Mouse (Mus musculus): Measurements from ENCODE around the gene Kirrel3.

The Kirrel3 gene

GRCm38 (mm10) chr9:34485759-34486431 is at the start of gene Kirrel3:
Kirrel3 (plus strand) TSS chr9:34485894.
- DNase-seq (ENCODE audit: low spot score in 2 of 2) = peak; percentile 61 to 81

- DNase-seq (ENCODE audit: low spot score in 2 of 2) = no peak
Observed at GRCm38 (mm10) chr9:34440721-34441120, 45.0 kb upstream of the Kirrel3 start.

GRCm38 (mm10) chr9:34443950-34444349 is 41.7 kb upstream of the Kirrel3 start:
- DNase-seq (ENCODE audit: low spot score in 2 of 2) = no peak

- no peak for DNase-seq (ENCODE audit: low spot score in 2 of 2)
Observed at GRCm38 (mm10) chr9:34446497-34447350, 39.0 kb upstream of the Kirrel3 start.

- no peak for DNase-seq (ENCODE audit: low spot score in 2 of 2)
Observed at GRCm38 (mm10) chr9:34447736-34448135, 38.0 kb upstream of the Kirrel3 start.

- no peak for DNase-seq (ENCODE audit: low spot score in 2 of 2)
Observed at GRCm38 (mm10) chr9:34448467-34448866, 37.2 kb upstream of the Kirrel3 start.

DNA sequence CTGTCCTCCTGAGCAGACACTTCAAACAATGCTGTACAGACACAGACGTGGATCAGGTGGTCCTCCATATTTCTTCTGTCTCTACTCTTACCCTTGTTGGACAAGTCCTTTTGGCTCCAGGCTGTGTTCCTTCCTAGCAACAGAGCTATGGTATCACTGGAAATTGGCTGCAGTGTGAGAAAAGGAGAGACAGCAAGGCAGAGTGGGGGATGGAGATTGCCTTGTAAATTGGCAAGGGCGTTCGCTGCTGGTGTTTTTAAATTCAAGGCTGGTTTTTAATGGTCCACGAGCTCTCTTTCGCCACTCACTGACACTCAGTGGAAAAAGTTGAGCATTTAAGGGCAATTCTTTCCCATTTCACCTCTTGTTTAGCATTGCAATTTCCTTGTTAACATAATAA is 27.5 kb upstream of the Kirrel3 start:
- DNase-seq (ENCODE audit: low spot score in 2 of 2) = no peak

DNA sequence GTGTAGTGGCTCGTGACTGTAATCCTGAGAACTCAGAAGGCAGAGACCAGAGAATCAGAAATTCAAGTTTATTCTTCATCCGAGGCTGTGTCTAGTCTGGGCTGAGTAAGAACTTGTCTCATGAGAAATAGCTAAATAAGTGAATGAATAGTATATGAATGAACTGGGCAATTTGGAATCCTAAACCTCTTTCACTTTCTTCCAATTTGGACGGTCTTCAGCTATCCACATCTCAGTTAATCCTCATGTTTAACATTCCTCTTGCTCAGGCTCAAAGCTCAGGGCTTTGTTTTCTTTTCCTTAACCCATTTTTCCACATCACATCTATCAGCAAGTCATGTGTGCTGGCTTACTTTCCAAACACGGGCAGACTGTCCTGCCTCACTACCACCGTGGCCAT is 25.7 kb upstream of the Kirrel3 start:
- no peak for DNase-seq (ENCODE audit: low spot score in 2 of 2)

DNA sequence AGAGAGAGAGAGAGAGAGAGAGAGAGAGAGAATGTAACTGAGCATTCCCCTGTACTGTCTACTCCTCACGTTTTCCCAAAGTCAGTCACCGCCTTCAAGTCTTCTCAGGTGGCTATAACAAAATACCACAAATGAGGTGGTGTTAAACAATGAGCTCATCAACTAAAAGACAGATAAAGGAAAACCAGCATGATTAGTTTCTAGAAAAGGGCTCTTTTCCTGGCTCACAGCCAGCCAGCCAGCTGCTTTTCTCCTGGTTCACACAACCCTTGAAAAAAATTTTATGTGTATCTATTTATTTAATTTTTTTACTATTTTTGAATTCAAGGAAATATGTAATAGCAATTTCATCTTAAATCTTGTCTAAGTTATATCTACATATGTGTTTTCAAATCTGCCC is 22.0 kb upstream of the Kirrel3 start:
- DNase-seq (ENCODE audit: low spot score in 2 of 2) = no peak

- DNase-seq (ENCODE audit: low spot score in 2 of 2) = no peak
Observed at GRCm38 (mm10) chr9:34466058-34466457, 19.6 kb upstream of the Kirrel3 start.

DNA sequence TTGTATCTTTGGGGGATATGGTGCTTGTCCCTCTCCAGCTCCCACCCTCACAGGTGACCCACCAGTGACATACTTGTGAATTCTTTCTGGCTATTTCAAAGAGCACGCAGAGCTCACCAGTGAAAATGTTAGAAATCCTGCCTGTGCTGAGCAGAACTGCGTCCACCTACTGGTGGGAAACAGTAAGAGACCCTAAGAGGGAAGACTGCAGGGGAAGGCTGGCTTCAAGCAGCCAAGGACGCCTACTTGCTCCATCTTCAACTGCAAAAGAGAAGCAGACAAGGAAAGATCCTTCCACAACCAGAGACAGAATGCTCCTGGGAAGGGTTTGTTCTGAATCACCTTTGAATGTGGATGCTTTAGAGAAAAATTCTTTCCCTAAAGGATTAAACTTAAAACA is 16.5 kb upstream of the Kirrel3 start:
- DNase-seq (ENCODE audit: low spot score in 2 of 2) = no peak

DNA sequence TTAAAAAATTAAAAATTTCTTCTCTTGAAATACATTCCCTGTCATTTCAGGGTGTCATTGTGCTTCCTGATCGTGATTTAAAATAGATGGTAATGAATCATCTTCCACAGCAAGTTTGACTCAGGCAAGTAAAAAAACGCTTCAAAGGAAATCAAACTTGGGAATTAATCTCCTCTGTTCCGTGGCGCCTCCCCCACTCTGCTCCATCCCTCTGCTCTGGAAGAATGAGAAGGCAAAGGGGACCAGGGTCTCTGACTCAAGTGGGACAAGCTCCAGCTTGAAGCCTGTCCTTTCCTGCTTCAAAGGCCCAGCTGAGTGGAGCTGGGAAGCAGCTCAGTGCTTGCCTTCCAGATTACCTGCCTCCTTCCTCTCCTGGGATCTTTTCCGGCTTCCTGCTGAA is 9.5 kb upstream of the Kirrel3 start:
- DNase-seq (ENCODE audit: low spot score in 2 of 2) = no peak

- no peak for DNase-seq (ENCODE audit: low spot score in 2 of 2)
Observed at GRCm38 (mm10) chr9:34478494-34478893, 7.2 kb upstream of the Kirrel3 start.

- DNase-seq (ENCODE audit: low spot score in 2 of 2) = no peak
Observed at GRCm38 (mm10) chr9:34483236-34483635, 2.5 kb upstream of the Kirrel3 start.

- DNase-seq (ENCODE audit: low spot score in 2 of 2) = no peak
Observed at GRCm38 (mm10) chr9:34484665-34485064, 1.0 kb upstream of the Kirrel3 start.

DNA sequence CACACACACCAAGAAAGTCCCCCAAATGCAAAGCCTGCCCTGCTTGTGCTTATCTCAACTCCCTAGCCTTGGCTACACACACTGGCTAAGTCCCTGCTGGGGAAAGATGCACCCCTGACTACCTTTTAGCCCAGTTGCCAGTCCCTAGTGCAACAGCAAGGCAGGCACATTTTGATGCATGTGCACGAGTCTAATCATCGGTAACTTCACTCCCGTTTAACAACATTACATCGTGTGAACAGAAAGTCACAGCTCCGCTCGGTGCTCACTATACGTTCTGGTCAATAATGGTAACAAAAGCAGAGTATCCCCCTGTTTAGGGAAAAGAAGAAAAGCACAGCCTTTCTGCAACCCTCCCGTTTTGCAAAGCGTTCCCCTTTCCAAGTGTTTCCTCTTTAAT is 2.6 kb downstream of the Kirrel3 start:
- no peak for DNase-seq (ENCODE audit: low spot score in 2 of 2)

DNA sequence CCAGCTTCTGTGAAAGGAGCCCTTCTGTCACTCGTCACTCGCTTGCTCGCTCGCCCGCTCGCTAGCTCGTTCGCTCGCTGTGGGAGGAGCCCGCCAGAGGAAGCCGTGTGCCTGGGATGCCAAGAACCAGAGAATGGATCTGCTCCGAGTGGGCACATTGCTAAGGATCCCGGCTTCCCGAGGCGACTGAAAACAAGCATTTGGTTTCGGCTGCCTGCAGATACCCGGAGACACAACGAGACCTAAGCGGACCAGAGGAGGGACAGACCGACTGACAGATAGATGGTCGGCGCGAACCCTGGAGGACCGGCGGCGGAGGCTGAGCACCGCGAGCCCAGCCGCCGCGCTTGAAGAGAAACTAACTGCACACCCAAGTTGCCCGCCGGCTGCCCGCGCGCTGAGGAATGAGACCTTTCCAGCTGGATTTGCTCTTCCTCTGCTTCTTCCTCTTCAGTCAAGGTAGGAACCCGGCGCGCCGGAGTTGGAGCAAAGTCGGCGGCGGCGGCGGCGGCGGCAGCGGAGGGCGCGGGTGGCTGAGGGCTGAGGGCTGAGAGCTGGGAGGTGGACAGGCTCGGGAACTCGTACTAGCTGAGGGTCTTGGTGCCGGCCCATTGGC is 3.1 kb downstream of the Kirrel3 start:
- DNase-seq (ENCODE audit: low spot score in 2 of 2) = peak; percentile 72 to 73

DNA sequence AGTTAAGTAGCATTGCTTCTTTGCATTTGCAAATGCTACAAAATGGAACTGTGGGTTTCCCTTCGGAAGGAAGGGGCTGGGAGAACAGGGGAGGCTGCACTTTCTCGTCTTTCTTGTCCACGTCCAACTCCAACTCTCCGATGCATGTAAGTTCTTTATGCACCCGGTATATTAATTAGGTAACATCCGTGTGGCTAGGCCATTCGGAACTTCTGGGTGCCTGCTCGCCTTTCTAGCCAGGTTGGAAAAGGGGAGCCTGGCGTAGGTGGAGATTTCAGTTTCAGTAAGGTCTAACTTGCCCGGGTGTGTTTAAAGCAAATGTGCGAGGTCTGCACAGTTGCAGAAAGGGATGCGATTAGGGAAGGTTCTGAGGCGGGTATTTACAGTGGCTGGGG is 3.6 kb downstream of the Kirrel3 start:
- DNase-seq (ENCODE audit: low spot score in 2 of 2) = no peak

GRCm38 (mm10) chr9:34489760-34490159 is 4.1 kb downstream of the Kirrel3 start:
- DNase-seq (ENCODE audit: low spot score in 2 of 2) = no peak

DNA sequence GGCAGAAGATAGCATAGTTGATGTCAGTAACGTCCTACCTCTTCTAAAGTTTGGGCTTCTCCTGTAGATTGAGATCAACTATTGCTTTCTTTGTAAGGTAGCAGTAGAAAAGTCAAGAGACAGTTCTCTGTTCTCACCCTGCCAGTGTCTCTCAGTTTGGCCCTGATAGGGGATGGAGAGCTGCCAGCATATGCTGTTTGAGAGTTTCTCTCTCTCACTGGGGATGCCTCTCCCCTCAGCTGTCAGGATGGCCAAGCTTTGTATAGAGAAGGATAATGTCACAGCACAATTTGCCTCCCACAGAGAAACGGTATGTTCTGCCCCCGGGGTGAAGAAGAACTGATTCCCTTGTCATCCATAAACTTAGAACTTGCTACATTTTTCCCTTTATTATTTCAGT is 6.4 kb downstream of the Kirrel3 start:
- no peak for DNase-seq (ENCODE audit: low spot score in 2 of 2)

- no peak for DNase-seq (ENCODE audit: low spot score in 2 of 2)
Observed at GRCm38 (mm10) chr9:34493571-34493970, 7.9 kb downstream of the Kirrel3 start.

- DNase-seq (ENCODE audit: low spot score in 2 of 2) = no peak
Observed at GRCm38 (mm10) chr9:34498126-34498525, 12.4 kb downstream of the Kirrel3 start.

- DNase-seq (ENCODE audit: low spot score in 2 of 2) = peak; percentile 65 to 90
Observed at GRCm38 (mm10) chr9:34498651-34499050, 13.0 kb downstream of the Kirrel3 start.

Measured in frontal cortex, postnatal 14 days (tissue).